Mouse (Mus musculus): ENCODE measurements around the gene Hexim2. TPM values are rescaled to one million over a fixed set of nuclear protein-coding genes. Genes with fewer than 3 reads are reported as not detected.

Gene Hexim2
- polyA plus RNA-seq, 1 experiment from 2014 or later = 4.7 TPM

- Histone ChIP-seq H3K36me3 (replicated peaks) (peaks cover 19% of the 10 kb centered on the region), H3K9me3 (replicated peaks) (no peaks in the 10 kb centered on the region), H3K9ac (no peak overlapping the region), H3K27me3 (no peaks in the 10 kb centered on the region), H3K27ac (replicated peaks) (0 out of 2 replicates have a peak overlapping the region, but pooled peaks have one; percentile 29), H3K4me1 (replicated peaks) (peaks cover 57% of the 10 kb centered on the region), H3K4me3 (replicated peaks) (no peak overlapping the region), H3K4me2 (no peak overlapping the region)
- ATAC-seq (ENCODE audit: insufficient read depth) = no peak
- WGBS (ENCODE audit: insufficient replicate concordance) = 27% methylated on average over 8 of the region's 8 CpGs
These were observed 10.4 kb downstream of the Hexim2 start for GRCm38 (mm10) chr11:103142441-103143182.

- Histone ChIP-seq H3K36me3 (replicated peaks) (peaks cover 3% of the 10 kb centered on the region), H3K27ac (replicated peaks) (peak overlapping the region; percentile 21; the same call in 1 of the 2 replicates), H3K9ac (no peak overlapping the region), H3K4me2 (no peak overlapping the region), H3K4me3 (replicated peaks) (no peak overlapping the region), H3K27me3 (no peaks in the 10 kb centered on the region), H3K9me3 (replicated peaks) (no peaks in the 10 kb centered on the region), H3K4me1 (replicated peaks) (peaks cover 60% of the 10 kb centered on the region)
- 41% methylated on average over 12 of the region's 12 CpGs for WGBS (ENCODE audit: insufficient replicate concordance)
- ATAC-seq (ENCODE audit: insufficient read depth) = no peak
These were observed 12.4 kb downstream of the Hexim2 start for GRCm38 (mm10) chr11:103144309-103145285.

GRCm38 (mm10) chr11:103146386-103146785 lies 14.2 kb downstream of the Hexim2 start:
- H3K9ac ChIP-seq = no peak overlapping the region
- ATAC-seq (ENCODE audit: insufficient read depth) = no peak
- H3K9me3 ChIP-seq (replicated peaks) = no peaks in the 10 kb centered on the region

GRCm38 (mm10) chr11:103147766-103148165 lies 15.5 kb downstream of the Hexim2 start:
- H3K4me1 ChIP-seq (replicated peaks) = peaks cover 34% of the 10 kb centered on the region
- H3K9me3 ChIP-seq (replicated peaks) = no peaks in the 10 kb centered on the region
- ATAC-seq (ENCODE audit: insufficient read depth) = no peak
- WGBS (ENCODE audit: insufficient replicate concordance) = 54% methylated on average over 4 of the region's 4 CpGs
- H3K4me2 ChIP-seq = no peak overlapping the region
- H3K36me3 ChIP-seq (replicated peaks) = no peaks in the 10 kb centered on the region
- no peaks in the 10 kb centered on the region for H3K27me3 ChIP-seq
- H3K9ac ChIP-seq = no peak overlapping the region
- H3K4me3 ChIP-seq (replicated peaks) = no peak overlapping the region
- peak overlapping the region; percentile 41; the same call in 1 of the 2 replicates for H3K27ac ChIP-seq (replicated peaks)

More at GRCm38 (mm10) chr11:103146386-103146785, 14.2 kb downstream of the Hexim2 start:
- Histone ChIP-seq H3K4me1 (replicated peaks) (peaks cover 46% of the 10 kb centered on the region), H3K27ac (replicated peaks) (no peak overlapping the region), H3K36me3 (replicated peaks) (no peaks in the 10 kb centered on the region), H3K27me3 (no peaks in the 10 kb centered on the region), H3K4me2 (no peak overlapping the region), H3K4me3 (replicated peaks) (no peak overlapping the region)
- WGBS (ENCODE audit: insufficient replicate concordance) = 60% methylated on average over 4 of the region's 4 CpGs

- no peak for ATAC-seq (ENCODE audit: insufficient read depth)
- no peak overlapping the region for H3K27ac ChIP-seq (replicated peaks)
- H3K9ac ChIP-seq = no peak overlapping the region
- H3K4me2 ChIP-seq = no peak overlapping the region
- no peak overlapping the region for H3K4me3 ChIP-seq (replicated peaks)
- H3K9me3 ChIP-seq (replicated peaks) = no peaks in the 10 kb centered on the region
- H3K27me3 ChIP-seq = no peaks in the 10 kb centered on the region
- no peaks in the 10 kb centered on the region for H3K36me3 ChIP-seq (replicated peaks)
- peaks cover 21% of the 10 kb centered on the region for H3K4me1 ChIP-seq (replicated peaks)
- 83% methylated on average over 4 of the region's 4 CpGs for WGBS (ENCODE audit: insufficient replicate concordance)
These were observed 17.5 kb downstream of the Hexim2 start for GRCm38 (mm10) chr11:103149771-103150170.

GRCm38 (mm10) chr11:103158621-103159478 lies 26.6 kb downstream of the Hexim2 start:
- peaks cover 15% of the 10 kb centered on the region for H3K4me1 ChIP-seq (replicated peaks)
- peak; percentile 93 for ATAC-seq (ENCODE audit: insufficient read depth)
- peak overlapping the region; percentile 71 for H3K4me2 ChIP-seq
- H3K9me3 ChIP-seq (replicated peaks) = no peaks in the 10 kb centered on the region
- WGBS (ENCODE audit: insufficient replicate concordance) = 4% methylated on average over 25 of the region's 25 CpGs
- no peaks in the 10 kb centered on the region for H3K27me3 ChIP-seq
- H3K36me3 ChIP-seq (replicated peaks) = no peaks in the 10 kb centered on the region
- peak overlapping the region; percentile 45 for H3K9ac ChIP-seq
- peak overlapping the region; percentile 42 for H3K4me3 ChIP-seq (replicated peaks)
- no peak overlapping the region for H3K27ac ChIP-seq (replicated peaks)

- WGBS (ENCODE audit: insufficient replicate concordance) = 76% methylated on average over 11 of the region's 11 CpGs
- H3K4me3 ChIP-seq (replicated peaks) = no peak overlapping the region
- no peak overlapping the region for H3K27ac ChIP-seq (replicated peaks)
- no peaks in the 10 kb centered on the region for H3K9me3 ChIP-seq (replicated peaks)
- H3K27me3 ChIP-seq = no peaks in the 10 kb centered on the region
- no peak for ATAC-seq (ENCODE audit: insufficient read depth)
- H3K4me1 ChIP-seq (replicated peaks) = peaks cover 20% of the 10 kb centered on the region
- H3K9ac ChIP-seq = no peak overlapping the region
- H3K36me3 ChIP-seq (replicated peaks) = no peaks in the 10 kb centered on the region
- H3K4me2 ChIP-seq = no peak overlapping the region
These were observed 28.5 kb downstream of the Hexim2 start for GRCm38 (mm10) chr11:103160738-103161137.

GRCm38 (mm10) chr11:103161449-103161848 lies 29.2 kb downstream of the Hexim2 start:
- ATAC-seq (ENCODE audit: insufficient read depth) = no peak
- Histone ChIP-seq H3K9ac (no peak overlapping the region), H3K36me3 (replicated peaks) (no peaks in the 10 kb centered on the region), H3K4me2 (no peak overlapping the region), H3K9me3 (replicated peaks) (no peaks in the 10 kb centered on the region), H3K4me3 (replicated peaks) (no peak overlapping the region), H3K27ac (replicated peaks) (no peak overlapping the region), H3K4me1 (replicated peaks) (peaks cover 20% of the 10 kb centered on the region), H3K27me3 (no peaks in the 10 kb centered on the region)
- 62% methylated on average over 7 of the region's 7 CpGs for WGBS (ENCODE audit: insufficient replicate concordance)

- Histone ChIP-seq H3K27ac (replicated peaks) (no peak overlapping the region), H3K4me1 (replicated peaks) (peaks cover 20% of the 10 kb centered on the region), H3K27me3 (no peaks in the 10 kb centered on the region), H3K9ac (no peak overlapping the region), H3K4me3 (replicated peaks) (no peak overlapping the region), H3K4me2 (no peak overlapping the region), H3K9me3 (replicated peaks) (no peaks in the 10 kb centered on the region), H3K36me3 (replicated peaks) (no peaks in the 10 kb centered on the region)
- WGBS (ENCODE audit: insufficient replicate concordance) = 74% methylated on average over 5 of the region's 5 CpGs
- ATAC-seq (ENCODE audit: insufficient read depth) = no peak
These were observed 29.9 kb downstream of the Hexim2 start for GRCm38 (mm10) chr11:103162132-103162531.

- H3K9ac ChIP-seq = no peak overlapping the region
- H3K27me3 ChIP-seq = peaks cover 6% of the 10 kb centered on the region
- H3K4me2 ChIP-seq = peak overlapping the region; percentile 21; the same call in 1 of the 2 replicates
- H3K27ac ChIP-seq (replicated peaks) = no peak overlapping the region
- H3K36me3 ChIP-seq (replicated peaks) = no peaks in the 10 kb centered on the region
- WGBS (ENCODE audit: insufficient replicate concordance) = 12% methylated on average over 10 of the region's 10 CpGs
- H3K4me3 ChIP-seq (replicated peaks) = no peak overlapping the region
- peaks cover 8% of the 10 kb centered on the region for H3K4me1 ChIP-seq (replicated peaks)
- no peaks in the 10 kb centered on the region for H3K9me3 ChIP-seq (replicated peaks)
- no peak for ATAC-seq (ENCODE audit: insufficient read depth)
These were observed 32.2 kb downstream of the Hexim2 start for GRCm38 (mm10) chr11:103164391-103164790.
